Mouse (Mus musculus): ENCODE measurements around the gene Rel.

- no peak for TF ChIP-seq MAX (IDR thresholded peaks at IDR 0.05)
- TF ChIP-seq CEBPB (IDR thresholded peaks at IDR 0.05; ENCODE audit: low read depth): no peak
- no peak for TF ChIP-seq CTCF (IDR thresholded peaks at IDR 0.05; ENCODE audit: control insufficient read depth, insufficient read depth, insufficient read length)
- no peak for TF ChIP-seq MYOD1 (IDR thresholded peaks at IDR 0.05; ENCODE audit: control insufficient read depth, insufficient read length, low read depth)
- TF ChIP-seq MYOG (IDR thresholded peaks at IDR 0.05; ENCODE audit: control insufficient read depth, extremely low read depth, insufficient read length): no peak
- TF ChIP-seq USF1 (IDR thresholded peaks at IDR 0.05; ENCODE audit: low read depth): no peak
These were observed 16.4 kb downstream of the Rel start for GRCm38 (mm10) chr11:23754329-23754728.

Measured in C2C12 (cell line).